Mouse (Mus musculus) E14TG2a.4 (cell line): ENCODE measurements at regions not wholly inside any gene's neighbourhood (a gene's known extent, or its start where the extent isn't known, plus 50 kb on each side); places are given as distances from the start of the nearest gene placed in this dataset.

Experiments used
- H3K27me3 ChIP-seq: 2 replicates; pipeline ENCODE4 v1.6.1; 2014; ENCODE audit warnings: low read length, control low read depth; ENCODE audit not compliant: insufficient read depth
- H3K36me3 ChIP-seq: 2 replicates; pipeline ENCODE4 v1.6.1; 2014; ENCODE audit warnings: low read length, control low read depth; ENCODE audit not compliant: insufficient read depth
- H3K4me1 ChIP-seq: replicated peaks from 2 replicates; pipeline ENCODE4 v1.6.1; 2014; ENCODE audit warnings: low read depth, low read length, control low read depth
- H3K4me3 ChIP-seq: replicated peaks from 2 replicates; pipeline ENCODE4 v1.5.1; 2014; ENCODE audit warnings: mild to moderate bottlenecking, low read length
- H3K9me3 ChIP-seq: 2 replicates; pipeline ENCODE4 v1.6.1; 2014; ENCODE audit warnings: low read length, control low read depth
- CTCF ChIP-seq: conservative IDR thresholded peaks from 2 replicates; pipeline ENCODE4 v1.5.1; 2014; ENCODE audit warnings: low read length
- NANOG ChIP-seq: IDR thresholded peaks from 2 replicates; pipeline ENCODE4 v1.6.1; 2014; ENCODE audit warnings: borderline replicate concordance, low read length, mixed read lengths
- POU5F1 ChIP-seq: IDR thresholded peaks from 2 replicates; pipeline ENCODE4 v1.6.1; 2014; ENCODE audit warnings: low read length, borderline replicate concordance

DNA sequence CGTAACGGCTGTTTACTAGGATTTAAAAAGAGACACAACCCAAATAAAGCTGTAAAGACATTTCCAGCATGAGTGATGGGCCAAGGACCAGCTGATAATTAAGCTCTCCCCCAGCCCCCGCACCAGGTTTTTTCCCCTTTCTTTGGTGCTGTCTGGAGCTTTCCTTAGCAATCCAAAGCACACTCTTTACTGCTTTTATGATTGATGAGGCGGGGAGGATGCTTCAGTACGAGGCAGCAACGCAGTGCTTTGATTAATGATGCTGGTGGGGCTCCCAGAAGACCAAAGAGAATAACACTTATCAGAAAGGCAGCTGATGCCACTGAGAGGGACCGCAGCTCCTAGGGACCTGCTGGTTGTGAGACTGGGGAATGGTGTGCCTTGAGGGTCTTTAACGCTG is 537.4 kb downstream of the Ebf1 start:
- no peaks in the 10 kb centered on the region for H3K9me3 ChIP-seq
- no peaks in the 10 kb centered on the region for H3K4me1 ChIP-seq
- TF ChIP-seq NANOG (no peak), POU5F1 (no peak), CTCF (no peak)
- H3K4me3 ChIP-seq = no peak overlapping the region
- H3K27me3 ChIP-seq = no peaks in the 10 kb centered on the region
- H3K36me3 ChIP-seq = no peaks in the 10 kb centered on the region

DNA sequence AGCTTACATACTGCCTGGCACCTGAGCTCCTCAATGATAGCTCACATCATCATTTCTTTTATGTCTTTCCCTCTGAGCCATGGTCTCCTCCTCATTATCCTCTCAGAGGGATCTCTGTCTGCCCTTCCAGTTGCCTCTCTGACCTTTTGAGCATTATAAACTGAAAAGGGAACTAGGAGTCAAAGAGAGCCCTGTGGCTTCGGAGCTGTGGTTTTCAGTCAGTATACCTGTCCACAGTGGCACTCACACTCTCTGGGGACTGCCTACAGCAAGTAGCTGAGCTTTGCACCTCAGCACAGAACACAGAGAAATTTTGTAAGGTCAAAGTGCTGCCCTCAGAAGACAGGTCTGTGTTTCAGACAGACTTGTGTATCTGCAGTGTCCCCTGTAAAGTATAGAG is 538.7 kb downstream of the Ebf1 start:
- Histone ChIP-seq H3K36me3 (no peaks in the 10 kb centered on the region), H3K4me1 (no peaks in the 10 kb centered on the region), H3K27me3 (no peaks in the 10 kb centered on the region), H3K9me3 (no peaks in the 10 kb centered on the region), H3K4me3 (no peak overlapping the region)
- TF ChIP-seq POU5F1 (no peak), NANOG (no peak), CTCF (no peak)

DNA sequence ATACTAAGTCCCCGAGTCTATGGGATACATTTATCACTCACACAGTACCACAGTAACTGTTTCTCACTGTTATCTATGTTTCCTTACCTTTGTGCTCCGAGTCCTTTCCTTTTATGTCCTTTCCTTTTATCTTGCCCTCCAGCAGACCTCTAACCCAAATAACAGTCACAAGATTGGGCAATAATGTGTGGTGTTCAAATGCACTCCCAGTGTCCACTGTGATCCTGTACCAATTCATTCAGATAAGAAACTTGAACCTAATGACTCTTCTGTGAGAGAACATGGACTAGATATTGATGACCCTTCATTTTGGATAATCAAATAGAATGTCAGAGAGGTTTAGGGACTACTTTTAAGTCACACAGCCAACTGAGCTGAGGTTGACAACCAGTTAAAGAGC is 541.2 kb downstream of the Ebf1 start:
- Histone ChIP-seq H3K9me3 (no peaks in the 10 kb centered on the region), H3K4me1 (no peaks in the 10 kb centered on the region), H3K4me3 (no peak overlapping the region), H3K27me3 (no peaks in the 10 kb centered on the region), H3K36me3 (no peaks in the 10 kb centered on the region)
- TF ChIP-seq NANOG (no peak), POU5F1 (no peak), CTCF (no peak)

DNA sequence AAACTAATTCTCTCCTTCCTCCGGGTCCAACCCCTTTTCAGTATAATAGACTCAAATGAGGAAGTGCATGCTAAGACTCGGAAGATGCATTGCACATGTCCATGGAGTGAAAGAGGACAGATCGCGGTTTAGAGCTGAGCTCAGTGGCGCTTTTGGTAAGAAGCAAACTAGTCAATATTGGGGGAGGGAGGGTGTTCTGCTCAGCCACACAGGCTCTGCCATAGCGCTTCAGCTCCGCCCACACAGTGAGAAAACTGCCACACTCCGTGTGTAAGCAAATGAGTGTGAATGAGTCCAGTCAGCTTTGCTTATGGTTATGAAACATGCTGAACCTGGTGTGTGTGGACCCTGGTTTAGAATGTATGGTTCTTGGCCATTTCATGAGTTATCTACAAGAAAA is 543.8 kb downstream of the Ebf1 start:
- Histone ChIP-seq H3K4me1 (no peaks in the 10 kb centered on the region), H3K4me3 (no peak overlapping the region), H3K27me3 (no peaks in the 10 kb centered on the region), H3K36me3 (no peaks in the 10 kb centered on the region), H3K9me3 (no peaks in the 10 kb centered on the region)
- no peak for TF ChIP-seq NANOG
- TF ChIP-seq POU5F1 = no peak
- no peak for TF ChIP-seq CTCF

DNA sequence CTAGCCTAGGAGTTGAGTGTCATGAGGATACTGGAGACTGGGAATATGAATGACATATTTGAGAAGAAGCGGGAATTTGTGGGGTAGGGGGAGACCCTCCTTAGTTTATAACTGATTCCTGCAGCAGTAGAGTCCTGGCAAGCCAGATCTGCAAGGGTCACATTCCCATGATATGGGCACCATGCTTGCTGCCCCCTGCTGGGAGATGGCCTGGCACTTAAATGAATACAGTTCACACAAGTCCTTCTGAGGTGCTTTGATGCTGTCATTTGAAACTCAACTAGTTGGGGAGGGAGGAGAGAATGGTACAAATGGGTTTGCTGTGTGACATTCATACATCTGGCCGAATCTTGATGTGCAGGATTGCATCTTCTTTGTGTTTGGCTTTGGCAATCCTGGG is 556.4 kb downstream of the Ebf1 start:
- H3K4me3 ChIP-seq = no peak overlapping the region
- H3K36me3 ChIP-seq = no peaks in the 10 kb centered on the region
- H3K4me1 ChIP-seq = no peaks in the 10 kb centered on the region
- no peaks in the 10 kb centered on the region for H3K27me3 ChIP-seq
- TF ChIP-seq POU5F1 (no peak), NANOG (no peak), CTCF (no peak)
- H3K9me3 ChIP-seq = no peaks in the 10 kb centered on the region

DNA sequence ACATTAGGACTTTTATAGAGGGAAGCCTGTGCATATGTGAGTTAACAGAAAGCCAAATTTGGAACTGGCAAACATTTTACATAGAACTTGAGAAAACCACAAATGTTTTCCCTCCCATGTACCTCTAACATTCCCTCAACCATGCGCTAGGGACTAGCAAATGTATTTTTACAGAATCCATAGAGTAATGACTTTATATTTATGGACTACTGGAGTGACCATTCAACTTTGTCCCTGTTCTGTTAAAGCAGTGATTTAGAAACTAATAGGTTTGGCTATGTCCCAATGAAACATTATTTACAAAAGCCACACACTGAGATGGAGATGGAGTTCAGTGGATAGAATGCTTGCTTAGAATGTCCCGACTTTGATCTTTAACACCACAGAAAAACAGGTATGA is 557.0 kb downstream of the Ebf1 start:
- Histone ChIP-seq H3K4me1 (no peaks in the 10 kb centered on the region), H3K9me3 (no peaks in the 10 kb centered on the region), H3K27me3 (no peaks in the 10 kb centered on the region), H3K4me3 (no peak overlapping the region), H3K36me3 (no peaks in the 10 kb centered on the region)
- TF ChIP-seq CTCF (no peak), NANOG (no peak), POU5F1 (no peak)

DNA sequence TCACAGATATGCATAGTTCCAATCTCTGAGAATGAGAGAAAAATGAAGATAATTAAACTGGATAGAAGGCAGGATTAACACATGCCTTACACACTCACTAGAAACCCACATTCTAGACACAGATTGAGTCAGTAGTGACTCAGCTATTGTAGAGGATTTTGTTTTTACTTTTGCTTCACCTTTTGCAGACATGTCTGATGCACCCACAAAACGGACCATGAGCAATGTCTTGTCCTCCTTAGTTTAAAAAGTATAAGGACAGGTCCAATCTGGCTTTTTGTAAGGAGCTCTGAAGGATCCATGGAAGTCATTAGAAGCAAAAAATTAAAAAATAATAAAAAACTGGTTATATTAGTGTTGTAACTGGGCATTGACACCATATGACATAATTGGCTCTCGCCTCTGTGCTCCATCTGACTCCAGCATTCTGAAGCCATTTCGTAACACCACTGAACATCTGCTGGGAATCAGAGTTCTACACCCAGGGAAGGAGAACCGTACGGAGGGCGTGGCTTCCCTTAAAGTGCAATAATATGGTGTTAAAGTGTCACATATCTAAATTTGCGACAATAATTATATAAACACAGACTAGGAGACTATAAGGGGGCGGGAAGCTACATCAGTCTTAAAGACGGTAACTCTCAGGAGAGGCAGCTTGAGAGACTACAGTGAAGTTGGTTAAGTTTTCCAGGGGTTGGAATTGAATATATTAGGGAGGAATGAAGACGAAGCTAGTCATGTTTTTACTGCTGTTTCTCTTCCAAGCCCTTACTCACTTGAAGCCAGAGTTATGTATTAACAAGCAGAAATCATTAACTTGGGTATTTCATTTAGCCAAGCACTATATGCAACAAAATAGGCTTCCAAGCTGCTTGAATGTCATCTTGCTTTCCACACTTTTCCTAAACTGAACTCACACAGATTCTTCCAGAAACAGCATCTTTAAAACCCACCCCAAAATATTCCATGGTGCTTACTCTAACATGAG is 558.0 kb downstream of the Ebf1 start:
- Histone ChIP-seq H3K4me3 (no peak overlapping the region), H3K36me3 (no peaks in the 10 kb centered on the region), H3K4me1 (no peaks in the 10 kb centered on the region), H3K9me3 (no peaks in the 10 kb centered on the region), H3K27me3 (no peaks in the 10 kb centered on the region)
- no peak for TF ChIP-seq NANOG
- TF ChIP-seq POU5F1 = no peak
- no peak for TF ChIP-seq CTCF

DNA sequence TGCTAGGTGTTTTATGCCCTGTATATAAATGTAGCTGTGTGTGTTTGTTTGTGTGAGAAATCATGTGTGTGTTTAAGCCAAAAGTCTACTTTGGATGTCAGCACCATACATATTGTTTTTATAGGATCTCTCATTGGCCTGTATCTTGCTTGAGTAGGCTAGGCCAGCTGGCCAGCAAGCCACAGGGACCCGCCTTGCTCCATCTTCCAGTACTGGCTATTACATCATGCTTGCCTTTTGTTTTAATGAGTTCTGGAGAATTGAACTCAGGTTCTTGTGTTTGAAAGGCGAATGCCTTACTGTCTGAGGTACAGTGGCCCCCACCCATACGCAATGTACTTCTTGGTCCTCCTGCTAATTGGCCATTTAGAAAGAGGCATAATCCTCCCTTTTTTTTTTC is 559.9 kb downstream of the Ebf1 start:
- Histone ChIP-seq H3K36me3 (no peaks in the 10 kb centered on the region), H3K4me3 (no peak overlapping the region), H3K9me3 (no peaks in the 10 kb centered on the region), H3K27me3 (no peaks in the 10 kb centered on the region), H3K4me1 (no peaks in the 10 kb centered on the region)
- TF ChIP-seq CTCF (no peak), NANOG (no peak), POU5F1 (no peak)
